Mouse (Mus musculus) testis, postnatal 10 days (tissue): ENCODE results near the gene Rad23a.

Source experiments
- DNase-seq: peaks from one replicate; pipeline ENCODE4 v3.0.0; 2021; ENCODE audit warnings: low spot score

Gene Rad23a

GRCm38 (mm10) chr8:84840248-84840999 is at the start of gene Rad23a:
Gene Rad23a (minus strand): TSS chr8:84840665.
- peak; percentile 91 for DNase-seq

- DNase-seq: peak; percentile 27
These were observed 48.7 kb upstream of the Rad23a start for GRCm38 (mm10) chr8:84889141-84889540.

GRCm38 (mm10) chr8:84888280-84888679 is 47.8 kb upstream of the Rad23a start:
- DNase-seq: peak; percentile 25

GRCm38 (mm10) chr8:84884728-84885127 is 44.3 kb upstream of the Rad23a start:
- DNase-seq: no peak

- no peak for DNase-seq
These were observed 38.5 kb upstream of the Rad23a start for GRCm38 (mm10) chr8:84878915-84879314.

- DNase-seq: no peak
These were observed 37.0 kb upstream of the Rad23a start for GRCm38 (mm10) chr8:84877297-84878035.

GRCm38 (mm10) chr8:84874339-84874738 is 33.9 kb upstream of the Rad23a start:
- DNase-seq: no peak

- DNase-seq: no peak
These were observed 32.6 kb upstream of the Rad23a start for GRCm38 (mm10) chr8:84873016-84873415.

- peak; percentile 66 for DNase-seq
These were observed 32.0 kb upstream of the Rad23a start for GRCm38 (mm10) chr8:84872309-84872965.

- peak; percentile 96 for DNase-seq
These were observed 31.2 kb upstream of the Rad23a start, which contains the start of gene Syce2 for GRCm38 (mm10) chr8:84871376-84872308. Gene Syce2 (plus strand): TSS chr8:84872111.

GRCm38 (mm10) chr8:84856864-84857441 is 16.5 kb upstream of the Rad23a start, which contains the start of gene Farsa:
Gene Farsa (plus strand): TSS chr8:84856989.
- peak; percentile 91 for DNase-seq

GRCm38 (mm10) chr8:84856434-84856833 is 16.0 kb upstream of the Rad23a start:
- DNase-seq: no peak

GRCm38 (mm10) chr8:84847684-84848435 is 7.4 kb upstream of the Rad23a start:
- no peak for DNase-seq

- DNase-seq: peak; percentile 98
These were observed 6.5 kb upstream of the Rad23a start, which contains the start of gene Calr for GRCm38 (mm10) chr8:84846722-84847572. Gene Calr (minus strand): TSS chr8:84846934.

GRCm38 (mm10) chr8:84846094-84846721 is 5.7 kb upstream of the Rad23a start:
- no peak for DNase-seq

GRCm38 (mm10) chr8:84845355-84846093 is 5.1 kb upstream of the Rad23a start:
- peak; percentile 70 for DNase-seq

GRCm38 (mm10) chr8:84844397-84845070 is 4.1 kb upstream of the Rad23a start:
- DNase-seq: no peak

GRCm38 (mm10) chr8:84841514-84841913 is 1.0 kb upstream of the Rad23a start:
- DNase-seq: no peak
